Mouse (Mus musculus) stomach, postnatal 0 days (tissue): ENCODE measurements around the gene Tm9sf4.

Experiments
- CTCF ChIP-seq: IDR thresholded peaks from 2 replicates; pipeline ENCODE4 v1.5.1; 2016; ENCODE audit warnings: antibody characterized with exemption, low read depth, mild to moderate bottlenecking, moderate library complexity
- EP300 ChIP-seq: optimal IDR thresholded peaks from 2 replicates; pipeline ENCODE3; 2016; ENCODE audit warnings: antibody characterized with exemption

DNA sequence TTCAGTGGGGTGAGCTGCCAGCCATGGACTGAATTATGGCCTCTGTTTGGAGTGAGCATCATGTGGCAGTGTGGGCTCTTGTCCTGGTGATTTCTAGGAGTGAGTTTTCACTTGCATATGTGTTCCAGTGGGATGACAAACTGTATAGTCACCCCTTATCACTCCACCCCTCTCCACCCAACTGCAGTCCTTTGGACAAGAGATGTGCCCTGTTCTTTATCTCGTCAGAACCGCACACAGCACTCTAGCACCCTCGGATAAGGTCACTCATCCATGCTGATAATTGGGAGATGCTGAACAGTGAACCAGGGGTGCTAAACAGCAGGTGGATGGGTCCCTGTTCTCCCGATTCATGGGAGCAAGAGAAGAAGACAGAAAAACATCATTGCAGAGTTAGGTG lies 60.5 kb downstream of the Tm9sf4 start:
- TF ChIP-seq EP300 = no peak
- TF ChIP-seq CTCF = no peak
